ENCODE assay signal across 14 mouse cellular contexts in the genomic region with DNA sequence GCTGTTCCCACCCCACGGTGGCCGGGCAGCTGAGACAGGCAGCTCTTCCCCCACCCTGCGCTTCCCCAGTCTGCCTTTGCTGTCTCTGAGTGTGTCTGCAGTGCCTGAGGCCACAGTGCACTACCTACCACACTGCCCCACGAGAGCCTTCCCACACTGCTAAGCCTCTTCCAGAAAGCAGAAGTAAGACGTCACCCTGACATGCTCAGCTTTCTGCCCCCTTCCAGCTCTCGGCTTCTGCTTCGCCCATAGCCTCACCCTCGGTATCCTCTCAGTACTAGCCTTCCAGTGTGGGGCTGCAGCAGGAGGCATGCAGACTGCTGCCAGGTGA. TPM values are rescaled to one million over a fixed set of nuclear protein-coding genes. Genes with fewer than 3 reads are reported as not detected.
DNase-seq lines count a peak whose midpoint lies in the region; ATAC-seq and TF ChIP-seq lines count a peak whose summit lies in the region.
"Had no signal": no experiment of that assay in that cellular context is flagged by ENCODE, and none has a peak within 500 bp of the region (broad histone marks: within the 10 kb centered on the region; RNA-seq: fewer than 3 reads in every experiment).

No protein-coding gene starts in this region.

- H3K27me3 ChIP-seq in liver, embryonic 16.5 days (ENCODE audit: control insufficient read depth, insufficient read depth, low read depth, low read length) = no peaks in the 10 kb centered on the region
- H3K27me3 ChIP-seq: neural tube, embryonic 15.5 days had no signal

- H3K36me3 ChIP-seq in liver, embryonic 16.5 days (ENCODE audit: control insufficient read depth, insufficient read depth) = peaks cover 19% of the 10 kb centered on the region

- H3K4me2 ChIP-seq in liver, embryonic 16.5 days (ENCODE audit: low read depth, low read length) = no peak overlapping the region
- H3K4me2 ChIP-seq: neural tube, embryonic 15.5 days had no signal

- no peak overlapping the region for H3K9ac ChIP-seq in liver, embryonic 16.5 days (ENCODE audit: low read depth, low read length)
- H3K9ac ChIP-seq: neural tube, embryonic 15.5 days had no signal

- no peak for DNase-seq in layer of hippocampus, adult 2 months (ENCODE audit: low spot score in 2 of 2)
- no peak for DNase-seq in layer of hippocampus, postnatal 14 days (ENCODE audit: low spot score in 2 of 2)
- DNase-seq in spleen, adult 18-20 months = peak; percentile 53 to 56
- no peak for DNase-seq in T-cell, adult 2 months (ENCODE audit: low spot score)
- no peak for DNase-seq in ovary, postnatal 14 days (ENCODE audit: low spot score)
- DNase-seq: cerebellum, adult 11-12 months had no signal

- no peaks in the 10 kb centered on the region for H3K9me3 ChIP-seq in liver, embryonic 16.5 days (replicated peaks; ENCODE audit: control insufficient read depth, low read length)
- H3K9me3 ChIP-seq: neural tube, embryonic 15.5 days had no signal

- peak; percentile 80 for TF ChIP-seq POLR2A in bone marrow, adult 2 months (IDR thresholded peaks at IDR 0.05; ENCODE audit: borderline replicate concordance, control insufficient read depth, low read depth, low read length)

- TF ChIP-seq CTCF in layer of hippocampus, adult 2 months (conservative IDR thresholded peaks at IDR 0.05) = no peak
- peak; percentile 8; the same call in 1 of the 2 replicates for TF ChIP-seq CTCF in bone marrow, adult 2 months (IDR thresholded peaks at IDR 0.05; ENCODE audit: control insufficient read depth, insufficient read depth, low read length)

- 23% methylated on average over 8 of the region's 8 CpGs for WGBS in bone marrow, adult 2 months
- 52% methylated on average over 8 of the region's 8 CpGs for WGBS in liver, embryonic 16.5 days (ENCODE audit: insufficient replicate concordance)

- H3K4me1 ChIP-seq in bone marrow, adult 2 months (ENCODE audit: control insufficient read depth, insufficient read depth, low read length) = peaks cover 5% of the 10 kb centered on the region
- peaks cover 13% of the 10 kb centered on the region for H3K4me1 ChIP-seq in liver, embryonic 16.5 days (ENCODE audit: control insufficient read depth, low read depth, low read length)

- peak overlapping the region; percentile 61; the same call in 1 of the 2 replicates for H3K27ac ChIP-seq in layer of hippocampus, adult 2 months
- peak overlapping the region; percentile 88 for H3K27ac ChIP-seq in bone marrow, adult 2 months (ENCODE audit: control insufficient read depth, insufficient read depth, low read depth, low read length, poor library complexity)
- H3K27ac ChIP-seq in liver, embryonic 16.5 days (ENCODE audit: low read length) = peak overlapping the region; percentile 63
- H3K27ac ChIP-seq: midbrain, embryonic 10.5 days; neural tube, embryonic 15.5 days had no signal

- ATAC-seq in liver, embryonic 16.5 days (ENCODE audit: low read depth) = no peak
- ATAC-seq in inflammation-experienced regulatory T-cells, adult 6 months = no peak

- H3K4me3 ChIP-seq in layer of hippocampus, adult 2 months = no peak overlapping the region
- no peak overlapping the region for H3K4me3 ChIP-seq in bone marrow, adult 2 months (replicated peaks; ENCODE audit: control insufficient read depth, low read depth, low read length)
- H3K4me3 ChIP-seq in liver, embryonic 16.5 days (ENCODE audit: low read depth, low read length) = no peak overlapping the region
- H3K4me3 ChIP-seq: midbrain, embryonic 10.5 days; neural tube, embryonic 15.5 days had no signal

RNA-seq across cellular contexts. Expression of a gene that starts 4.3 kb away (rescaled TPM):
- 100 to 1,000 TPM; 111 to 122 TPM for total RNA-seq in layer of hippocampus, adult 2 months (2021)
- 10 to 100 TPM; 89.1 to 98.0 TPM for total RNA-seq in layer of hippocampus, postnatal 14 days (2021)
- polyA plus RNA-seq in bone marrow, adult 2 months (2011; ENCODE audit: insufficient read depth, insufficient read length, low replicate concordance, missing spikeins) = 108 and 116 TPM in 2 replicates
- 82.4 and 83.7 TPM in 2 replicates for polyA plus RNA-seq in liver, embryonic 16.5 days (2015; fragmentation: Nextera tagmentation; extraction: Ambion mirVana)
- polyA plus RNA-seq in inflammation-experienced regulatory T-cells, adult 6 months (2017; shearing (Covaris generic)) = 10 to 100 TPM in 2 of 3 experiments, 1 to 10 TPM in 1; 5.7 to 45.5 (median 16.1) TPM

RNA-seq across cellular contexts. Expression of a gene that starts 4.6 kb away (rescaled TPM):
- 10 to 100 TPM; 53.5 to 54.4 TPM for total RNA-seq in layer of hippocampus, adult 2 months (2021)
- total RNA-seq in layer of hippocampus, postnatal 14 days (2021) = 10 to 100 TPM; 35.0 to 37.5 TPM
- 42.7 and 57.4 TPM in 2 replicates for polyA plus RNA-seq in bone marrow, adult 2 months (2011; ENCODE audit: insufficient read depth, insufficient read length, low replicate concordance, missing spikeins)
- polyA plus RNA-seq in liver, embryonic 16.5 days (2015; fragmentation: Nextera tagmentation; extraction: Ambion mirVana) = 13.9 and 15.7 TPM in 2 replicates
- 10 to 100 TPM; 12.7 to 15.3 (median 13.0) TPM for polyA plus RNA-seq in inflammation-experienced regulatory T-cells, adult 6 months (2017; shearing (Covaris generic))

RNA-seq across cellular contexts. Expression of a gene that starts 23.5 kb away (rescaled TPM):
- total RNA-seq in layer of hippocampus, adult 2 months (2021) = 10 to 100 TPM; 22.8 to 24.0 TPM
- total RNA-seq in layer of hippocampus, postnatal 14 days (2021) = 10 to 100 TPM; 20.7 to 22.6 TPM
- 1.4 and 1.8 TPM in 2 replicates for polyA plus RNA-seq in bone marrow, adult 2 months (2011; ENCODE audit: insufficient read depth, insufficient read length, low replicate concordance, missing spikeins)
- 3.6 and 4.5 TPM in 2 replicates for polyA plus RNA-seq in liver, embryonic 16.5 days (2015; fragmentation: Nextera tagmentation; extraction: Ambion mirVana)
- polyA plus RNA-seq in inflammation-experienced regulatory T-cells, adult 6 months (2017; shearing (Covaris generic)) = not detected

RNA-seq across cellular contexts. Expression of a gene that starts 41.3 kb away (rescaled TPM):
- total RNA-seq in layer of hippocampus, adult 2 months (2021) = 10 to 100 TPM; 12.2 to 12.5 TPM
- 10 to 100 TPM in 1 of 2 experiments, 1 to 10 TPM in 1; 9.6 to 12.0 TPM for total RNA-seq in layer of hippocampus, postnatal 14 days (2021)
- polyA plus RNA-seq in bone marrow, adult 2 months (2011; ENCODE audit: insufficient read depth, insufficient read length, low replicate concordance, missing spikeins) = 1.0 and 3.0 TPM in 2 replicates
- polyA plus RNA-seq in liver, embryonic 16.5 days (2015; fragmentation: Nextera tagmentation; extraction: Ambion mirVana) = 2.5 and 2.6 TPM in 2 replicates
- 1 to 10 TPM; 4.4 to 4.9 (median 4.7) TPM for polyA plus RNA-seq in inflammation-experienced regulatory T-cells, adult 6 months (2017; shearing (Covaris generic))

RNA-seq across cellular contexts. Expression of a gene that starts 52.3 kb away (rescaled TPM):
- total RNA-seq in layer of hippocampus, adult 2 months (2021) = not detected
- total RNA-seq in layer of hippocampus, postnatal 14 days (2021) = not detected
- polyA plus RNA-seq in bone marrow, adult 2 months (2011; ENCODE audit: insufficient read depth, insufficient read length, low replicate concordance, missing spikeins) = not detected in 2 replicates
- not detected in 2 replicates for polyA plus RNA-seq in liver, embryonic 16.5 days (2015; fragmentation: Nextera tagmentation; extraction: Ambion mirVana)
- not detected for polyA plus RNA-seq in inflammation-experienced regulatory T-cells, adult 6 months (2017; shearing (Covaris generic))
- total RNA-seq: gastrocnemius, adult 8-10 months; heart, postnatal 36 days; left cerebral cortex, postnatal 14 days had no signal
- polyA plus RNA-seq: midbrain, embryonic 10.5 days; neural tube, embryonic 15.5 days had no signal

Comparison
In these comparisons a context has a peak if more than half of its experiments do, and no peak if none do; other contexts are left out.
1. DNase-seq: peak in spleen, adult 18-20 months (2 of 2); none in layer of hippocampus, adult 2 months (0 of 2), layer of hippocampus, postnatal 14 days (0 of 2), T-cell, adult 2 months (single experiment) and ovary, postnatal 14 days (single experiment).
2. Peak in every context shown above with its lines, with median percentiles within 50 percentile points of each other: H3K27ac ChIP-seq.